In the genomic region with DNA sequence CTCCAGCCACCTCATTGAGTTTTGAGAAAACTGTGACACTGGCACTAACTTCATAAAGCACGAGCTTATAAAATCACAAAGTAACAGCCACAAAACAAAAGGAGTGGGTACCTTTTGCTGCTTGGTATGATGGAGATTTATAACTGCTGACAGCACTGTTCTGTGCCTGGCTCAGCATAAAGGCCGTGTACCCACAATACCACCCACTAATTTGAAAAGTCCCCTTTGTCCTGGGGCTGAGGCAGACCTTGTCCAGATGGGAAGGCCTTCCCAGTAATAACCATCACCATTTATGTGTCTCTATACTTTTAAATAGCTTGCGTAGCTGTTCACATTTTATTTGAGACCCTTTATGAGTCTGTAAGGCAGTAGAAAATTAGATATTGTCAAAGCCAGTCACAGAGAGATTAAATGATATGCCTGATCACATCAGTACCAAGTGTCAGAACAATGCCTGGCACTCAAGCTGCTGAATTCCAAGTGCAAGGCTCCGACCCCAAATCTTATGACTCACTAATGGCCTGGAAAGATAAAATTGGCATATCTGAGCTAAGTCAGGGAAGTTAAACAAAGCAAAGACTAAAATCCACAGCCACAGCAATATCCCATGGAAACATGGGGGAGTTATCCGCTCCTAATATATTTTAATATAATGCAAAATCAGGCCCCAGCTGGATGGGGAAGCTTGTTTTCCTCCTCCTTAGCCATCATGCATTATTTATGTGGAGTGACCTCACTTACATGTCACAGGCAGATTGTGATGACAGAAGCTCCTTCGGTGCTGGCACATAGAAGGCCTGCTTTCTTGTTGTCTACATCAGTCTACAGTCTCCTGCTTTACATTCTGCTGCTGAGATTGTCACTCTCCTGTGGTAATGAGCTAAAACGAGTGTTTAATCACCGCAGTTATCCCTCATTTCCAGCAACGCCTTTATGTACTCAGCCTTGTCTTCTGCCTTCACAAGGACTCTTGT, we compare ENCODE assay signal across 16 mouse cellular contexts.
DNase-seq lines count a peak whose midpoint lies in the region; ATAC-seq lines count a peak whose summit lies in the region.
"Had no signal": no experiment of that assay in that cellular context is flagged by ENCODE, and none has a peak within 500 bp of the region (broad histone marks: within the 10 kb centered on the region; RNA-seq: fewer than 3 reads in every experiment).

No protein-coding gene starts in this region.

- H3K4me3 ChIP-seq in forebrain, embryonic 15.5 days, result no peak overlapping the region
- no peak overlapping the region for H3K4me3 ChIP-seq in neural tube, embryonic 13.5 days
- H3K4me3 ChIP-seq: erythroblast, embryonic 14.5 days; heart, embryonic 13.5 days had no signal

- intact Hi-C loops in left cerebral cortex, postnatal 36 days (cut with DNase I), result no loop called here

- H3K9ac ChIP-seq in forebrain, embryonic 15.5 days (replicated peaks), result no peak overlapping the region
- H3K9ac ChIP-seq in neural tube, embryonic 13.5 days, result no peak overlapping the region
- H3K9ac ChIP-seq: heart, embryonic 13.5 days had no signal

- H3K4me2 ChIP-seq in forebrain, embryonic 15.5 days (replicated peaks), result no peak overlapping the region
- H3K4me2 ChIP-seq in neural tube, embryonic 13.5 days, result no peak overlapping the region
- H3K4me2 ChIP-seq: heart, embryonic 13.5 days had no signal

- ATAC-seq in forebrain, embryonic 15.5 days (replicated peaks), result peak; percentile 96
- ATAC-seq in neural tube, embryonic 13.5 days (ENCODE audit: low read depth), result peak; percentile 82
- ATAC-seq in frontal cortex, adult (ENCODE audit: low TSS enrichment), result no peak
- ATAC-seq: inflammation-experienced regulatory T-cells, adult 6 months had no signal

- H3K9me3 ChIP-seq in forebrain, embryonic 15.5 days, result no peaks in the 10 kb centered on the region
- H3K9me3 ChIP-seq in neural tube, embryonic 13.5 days, result no peaks in the 10 kb centered on the region
- H3K9me3 ChIP-seq: heart, embryonic 13.5 days had no signal

- no peaks in the 10 kb centered on the region for H3K27me3 ChIP-seq in forebrain, embryonic 15.5 days
- H3K27me3 ChIP-seq in neural tube, embryonic 13.5 days, result no peaks in the 10 kb centered on the region
- H3K27me3 ChIP-seq: CH12.LX; heart, embryonic 13.5 days had no signal

- H3K27ac ChIP-seq in forebrain, embryonic 15.5 days (replicated peaks), result peak overlapping the region; percentile 80
- peak overlapping the region; percentile 56; the same call in 1 of the 2 replicates for H3K27ac ChIP-seq in neural tube, embryonic 13.5 days (replicated peaks)
- H3K27ac ChIP-seq: heart, embryonic 13.5 days had no signal

- 26% methylated on average over 9 of the region's 9 CpGs for WGBS in forebrain, embryonic 15.5 days
- 36% methylated on average over 9 of the region's 9 CpGs for WGBS in neural tube, embryonic 13.5 days

- H3K36me3 ChIP-seq in forebrain, embryonic 15.5 days, result no peaks in the 10 kb centered on the region
- H3K36me3 ChIP-seq in neural tube, embryonic 13.5 days, result no peaks in the 10 kb centered on the region
- H3K36me3 ChIP-seq: heart, embryonic 13.5 days had no signal

- H3K4me1 ChIP-seq in forebrain, embryonic 15.5 days, result 0 out of 2 replicates have a peak, but pooled peaks cover 4% of the 10 kb centered on the region
- 0 out of 2 replicates have a peak, but pooled peaks cover 4% of the 10 kb centered on the region for H3K4me1 ChIP-seq in neural tube, embryonic 13.5 days (replicated peaks)
- H3K4me1 ChIP-seq: heart, embryonic 13.5 days had no signal

- DNase-seq in embryo, embryonic 10.5 days (ENCODE audit: low spot score), result peak; percentile 27
- DNase-seq in mesoderm, embryonic 11.5 days (ENCODE audit: low read depth, low spot score), result peak; percentile 44
- DNase-seq in left cerebral cortex, postnatal 36 days (ENCODE audit: low spot score in 2 of 2), result no peak
- no peak for DNase-seq in spleen, adult 18-20 months
- DNase-seq: adrenal gland, adult 2 months; gastrocnemius, postnatal 10 days; kidney, postnatal 25 days; lung, adult 18-20 months; right cerebral cortex, postnatal 4 days had no signal

Comparison
In these comparisons a context has a peak if more than half of its experiments do, and no peak if none do; other contexts are left out.
1. DNase-seq: peak in embryo, embryonic 10.5 days (single experiment) and mesoderm, embryonic 11.5 days (single experiment); none in left cerebral cortex, postnatal 36 days (0 of 2) and spleen, adult 18-20 months (0 of 2).